Mouse (Mus musculus): ENCODE results near the gene Rab3il1.

Gene Rab3il1

GRCm38 (mm10) chr19:10013913-10014312 lies 12.4 kb downstream of the Rab3il1 start:
- DNase-seq (ENCODE audit: low read depth), result no peak

- DNase-seq (ENCODE audit: low read depth), result no peak
Measured at GRCm38 (mm10) chr19:10014824-10015223, 13.4 kb downstream of the Rab3il1 start.

GRCm38 (mm10) chr19:10015442-10015841 lies 14.0 kb downstream of the Rab3il1 start:
- no peak for DNase-seq (ENCODE audit: low read depth)

- no peak for DNase-seq (ENCODE audit: low read depth)
Measured at GRCm38 (mm10) chr19:10016151-10016550, 14.7 kb downstream of the Rab3il1 start.

GRCm38 (mm10) chr19:10017637-10018526 lies 16.4 kb downstream of the Rab3il1 start:
- no peak for DNase-seq (ENCODE audit: low read depth)

- DNase-seq (ENCODE audit: low read depth), result no peak
Measured at GRCm38 (mm10) chr19:10018527-10018818, 17.0 kb downstream of the Rab3il1 start.

GRCm38 (mm10) chr19:10019214-10019760 lies 17.8 kb downstream of the Rab3il1 start:
- DNase-seq (ENCODE audit: low read depth), result no peak

GRCm38 (mm10) chr19:10021981-10022380 lies 20.5 kb downstream of the Rab3il1 start:
- no peak for DNase-seq (ENCODE audit: low read depth)

GRCm38 (mm10) chr19:10022414-10023303 lies 21.2 kb downstream of the Rab3il1 start:
- DNase-seq (ENCODE audit: low read depth), result no peak

- DNase-seq (ENCODE audit: low read depth), result no peak
Measured at GRCm38 (mm10) chr19:10023304-10023758, 21.9 kb downstream of the Rab3il1 start.

GRCm38 (mm10) chr19:10025169-10025875 lies 23.9 kb downstream of the Rab3il1 start:
- no peak for DNase-seq (ENCODE audit: low read depth)

GRCm38 (mm10) chr19:10029746-10030145 lies 28.3 kb downstream of the Rab3il1 start:
- DNase-seq (ENCODE audit: low read depth), result no peak

GRCm38 (mm10) chr19:10033211-10033973 lies 31.9 kb downstream of the Rab3il1 start:
- DNase-seq (ENCODE audit: low read depth), result no peak

GRCm38 (mm10) chr19:10034356-10034755 lies 32.9 kb downstream of the Rab3il1 start:
- DNase-seq (ENCODE audit: low read depth), result no peak

- DNase-seq (ENCODE audit: low read depth), result no peak
Measured at GRCm38 (mm10) chr19:10034785-10035447, 33.4 kb downstream of the Rab3il1 start.

- no peak for DNase-seq (ENCODE audit: low read depth)
Measured at GRCm38 (mm10) chr19:10037534-10037933, 36.1 kb downstream of the Rab3il1 start.

GRCm38 (mm10) chr19:10038364-10038763 lies 36.9 kb downstream of the Rab3il1 start:
- DNase-seq (ENCODE audit: low read depth), result no peak

GRCm38 (mm10) chr19:10038910-10039309 lies 37.4 kb downstream of the Rab3il1 start:
- no peak for DNase-seq (ENCODE audit: low read depth)

- DNase-seq (ENCODE audit: low read depth), result no peak
Measured at GRCm38 (mm10) chr19:10039615-10040014, 38.1 kb downstream of the Rab3il1 start.

GRCm38 (mm10) chr19:10040866-10041387 lies 39.5 kb downstream of the Rab3il1 start:
- DNase-seq (ENCODE audit: low read depth), result no peak

All from fibroblast of lung, adult 2 months (primary cell).